Mouse (Mus musculus) liver, embryonic 14.5 days (tissue): ENCODE measurements around the gene Zcchc8.

Source experiments
- CTCF ChIP-seq: IDR thresholded peaks from 2 replicates; pipeline ENCODE4 v1.5.1; 2016; ENCODE audit warnings: antibody characterized with exemption, low read depth, control low read depth
- EP300 ChIP-seq: IDR thresholded peaks from 2 replicates; pipeline ENCODE4 v1.6.1; 2016; ENCODE audit warnings: antibody characterized with exemption, low read depth

GRCm38 (mm10) chr5:123684221-123685144 is 36.4 kb downstream of the Zcchc8 start, which contains the start of gene Clip1:
- TF ChIP-seq CTCF, result no peak
- TF ChIP-seq EP300, result no peak
